Mouse (Mus musculus) large intestine, adult 2 months (tissue): ENCODE data around the gene Prelp. TPM values are rescaled to one million over a fixed set of nuclear protein-coding genes. Genes with fewer than 3 reads are reported as not detected.

Source experiments
- DNase-seq: peaks from one replicate; pipeline ENCODE4 v3.0.0-alpha.2; 2012; ENCODE audit warnings: low read depth, low spot score
- WGBS: fragments of 180-500 bp; shearing (Covaris S2); methylation state at CpG from one replicate; pipeline ENCODE4 v1.1.7; 2018; 5-methylcytosine and 5-hydroxymethylcytosine counted together
- polyA plus RNA-seq: library from polyadenylated mRNA; depleted of rRNA; stranded (reverse); fragments of >200 nt; gene quantifications from 2 replicates; pipeline ENCODE4 v1.2.3, GENCODE M21; 2012; rRNA removed

Gene Prelp
- polyA plus RNA-seq, 1 experiment: 26.8 TPM

GRCm38 (mm10) chr1:133871241-133871640 lies 50.0 kb downstream of the Prelp start:
- 37% methylated on average over 10 of the region's 10 CpGs for WGBS
- no peak for DNase-seq

- WGBS: 73% methylated on average over 2 of the region's 2 CpGs
- DNase-seq: no peak
Observed at GRCm38 (mm10) chr1:133869221-133869620, 52.0 kb downstream of the Prelp start.

GRCm38 (mm10) chr1:133863257-133863997 lies 57.8 kb downstream of the Prelp start:
- no peak for DNase-seq
- WGBS: 30% methylated on average over 10 of the region's 10 CpGs

GRCm38 (mm10) chr1:133861028-133861427 lies 60.2 kb downstream of the Prelp start:
- DNase-seq: no peak
- WGBS: 64% methylated on average over 5 of the region's 5 CpGs

Other genes with a start within 250 kb of the Prelp start
- 9.5 and 15.7 TPM in 2 replicates for gene Lax1, start 231.3 kb downstream of the Prelp start, polyA plus RNA-seq
- 9.7 and 16.4 TPM in 2 replicates for gene Atp2b4, start 120.4 kb downstream of the Prelp start, polyA plus RNA-seq
- 26.3 and 26.9 TPM in 2 replicates for gene Optc, start 13.4 kb downstream of the Prelp start, polyA plus RNA-seq
- 1.4 and 1.6 TPM in 2 replicates for gene Fmod, start 115.8 kb upstream of the Prelp start, polyA plus RNA-seq
- gene Btg2, start 157.7 kb upstream of the Prelp start, polyA plus RNA-seq: 44.1 and 73.6 TPM in 2 replicates
- not detected in 2 replicates for gene Chit1, start 189.8 kb upstream of the Prelp start, polyA plus RNA-seq